Mouse (Mus musculus): ENCODE measurements around the gene Slc22a14.
"Not testable (repeated sequence)": the region's sequence is repeated elsewhere in the genome, so short reads cannot be mapped to it uniquely, and the experiment has no call there.

The Slc22a14 gene

DNA sequence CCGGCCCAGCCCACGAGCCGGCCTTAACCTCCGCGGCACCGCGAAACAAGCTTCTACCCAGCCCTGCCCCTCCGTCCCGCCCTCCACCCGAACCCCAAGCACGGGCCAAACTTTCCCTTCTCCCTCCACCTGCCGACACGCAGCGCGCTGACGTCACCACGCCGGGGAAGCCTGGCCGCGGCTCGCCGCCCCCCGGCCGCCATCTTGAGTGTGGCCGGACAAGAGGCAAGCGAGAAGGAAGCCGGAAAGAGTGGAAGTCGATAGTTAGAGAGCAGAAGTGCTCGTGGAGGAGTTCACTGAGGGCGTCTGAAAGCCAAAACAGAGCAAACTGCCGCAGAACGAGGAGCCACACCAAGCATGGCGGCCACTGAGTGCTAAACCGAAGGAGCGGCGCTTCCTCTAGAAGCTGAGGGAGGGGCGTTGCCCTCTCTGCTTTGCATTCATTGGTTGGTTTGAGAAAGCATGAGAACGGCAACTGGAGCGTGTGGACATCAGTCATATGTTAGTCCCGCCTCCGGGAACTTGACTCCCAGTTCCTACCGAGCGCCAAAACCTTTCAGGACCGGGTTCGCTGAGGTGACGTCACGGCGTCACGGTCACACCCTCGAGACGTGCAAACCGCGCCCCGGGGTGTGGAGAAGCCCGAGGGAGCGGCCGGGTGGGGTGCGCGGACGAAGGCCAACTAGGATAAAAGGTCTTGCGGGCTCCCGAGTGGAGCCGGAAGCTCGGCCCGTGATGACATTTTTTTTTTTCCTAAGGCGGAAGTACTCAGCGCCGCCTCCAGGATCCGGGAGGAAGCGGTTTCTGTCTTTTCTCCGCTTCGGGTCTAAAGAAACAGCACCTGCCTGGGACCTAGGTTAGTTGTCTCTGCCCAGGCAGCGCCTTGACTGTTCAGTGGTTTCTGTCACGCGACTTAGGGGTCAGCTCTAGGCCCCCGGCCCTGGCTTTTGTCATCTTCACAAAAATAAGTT, 42.8 kb downstream of the Slc22a14 start, which contains the start of gene Oxsr1:
TSS of gene Oxsr1 (minus strand) at position 139 of the 971 bp plus-strand sequence.
- DNase-seq (ENCODE audit: low spot score), result peak; percentile 99

DNA sequence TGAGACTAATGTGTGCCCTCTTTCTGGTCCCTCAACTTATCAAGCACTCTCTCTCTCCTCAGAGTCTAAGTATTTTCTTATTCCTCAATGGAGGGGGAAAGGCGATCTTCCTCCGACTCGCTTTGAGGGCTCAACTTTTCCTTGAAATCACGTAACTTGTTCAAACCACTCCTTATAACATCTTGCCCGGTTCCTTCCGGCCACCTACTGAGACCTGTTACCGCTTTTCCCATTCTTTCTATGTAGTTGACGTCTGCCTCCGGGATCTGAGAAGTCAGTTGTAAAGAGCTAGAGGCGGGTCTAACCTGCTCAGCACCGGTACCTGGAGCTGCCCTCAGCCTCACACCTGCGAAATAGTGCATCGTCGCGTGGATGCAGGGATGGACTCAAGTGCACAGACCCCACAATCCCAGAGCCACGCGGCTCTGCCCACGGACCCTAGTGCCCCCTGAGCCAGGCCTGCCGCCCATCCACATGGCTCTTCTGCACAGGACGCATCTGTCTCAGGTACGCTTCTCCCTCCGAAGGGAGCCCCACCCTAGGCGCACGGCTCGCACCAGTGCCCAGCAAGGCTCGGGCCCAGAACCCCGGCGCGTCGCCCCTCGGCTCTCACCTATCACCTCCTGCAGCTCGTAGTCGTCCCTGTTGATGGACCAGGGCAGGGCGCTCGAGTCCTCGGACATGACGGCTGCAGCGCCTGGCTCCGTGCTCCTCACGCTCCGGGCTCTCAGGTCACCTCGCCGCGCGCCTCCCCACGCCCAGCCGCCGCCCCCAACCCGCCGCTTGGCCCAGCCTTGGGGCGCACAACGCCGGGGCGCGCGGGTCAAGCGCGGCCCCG, 43.7 kb downstream of the Slc22a14 start:
- DNase-seq (ENCODE audit: low spot score), result peak; percentile 23

DNA sequence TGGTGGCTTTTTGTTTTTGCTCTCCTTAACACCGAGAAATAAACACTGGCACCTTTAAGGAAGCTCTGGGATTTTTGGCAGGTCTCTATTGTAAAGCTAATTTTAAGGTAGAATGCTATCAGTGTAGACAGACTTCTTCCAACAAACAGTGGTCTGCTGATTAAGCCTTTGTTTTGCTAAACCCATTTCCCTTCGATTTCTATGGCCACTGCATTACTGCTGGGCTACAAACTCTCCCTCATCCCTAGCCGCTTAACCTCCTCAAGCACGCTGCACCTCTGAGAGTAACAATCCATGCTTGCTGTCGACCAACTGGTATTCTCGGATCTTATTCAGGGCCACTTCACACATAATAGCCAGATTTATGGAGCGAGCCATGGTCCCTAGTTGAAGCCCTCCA, 44.4 kb downstream of the Slc22a14 start:
- peak; percentile 9 for DNase-seq (ENCODE audit: low spot score)

DNA sequence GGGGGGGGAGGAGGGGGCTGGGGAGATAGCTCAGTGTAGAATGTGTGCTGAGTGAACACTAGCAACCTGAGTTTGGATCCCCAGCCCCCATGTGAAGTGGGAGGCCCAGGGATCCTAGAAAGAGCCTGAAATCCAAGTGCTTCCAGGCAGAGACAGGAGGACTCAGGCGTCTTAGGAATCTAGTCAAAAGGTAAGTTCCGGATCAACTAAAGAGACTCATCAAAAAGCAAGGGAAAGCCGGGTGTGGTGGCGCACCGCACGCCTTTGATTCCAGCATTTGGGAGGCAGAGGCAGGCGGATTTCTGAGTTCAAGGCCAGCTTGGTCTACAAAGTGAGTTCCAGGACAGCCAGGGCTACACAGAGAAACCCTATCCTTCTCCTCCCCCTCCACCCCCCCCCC, 44.9 kb downstream of the Slc22a14 start:
- DNase-seq (ENCODE audit: low spot score), result no peak

DNA sequence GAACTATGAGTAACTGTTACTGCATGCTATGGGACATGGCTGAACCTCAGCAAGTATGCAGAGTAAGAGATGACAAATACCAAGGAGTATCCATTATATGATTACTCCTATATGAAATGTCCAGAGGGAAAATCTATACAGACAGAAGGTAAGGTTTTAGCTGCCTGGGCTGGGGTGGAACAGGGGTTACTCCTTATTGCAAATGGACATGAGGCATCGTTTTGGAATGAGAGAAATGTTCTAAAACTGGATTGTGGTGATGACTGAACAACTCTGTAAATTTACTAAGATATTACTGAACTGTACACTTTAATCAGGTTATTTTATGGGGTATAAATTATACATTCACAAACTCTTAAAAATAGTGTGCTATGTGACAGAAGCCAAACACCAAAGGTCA, 46.5 kb downstream of the Slc22a14 start:
- DNase-seq (ENCODE audit: low spot score), result no peak

DNA sequence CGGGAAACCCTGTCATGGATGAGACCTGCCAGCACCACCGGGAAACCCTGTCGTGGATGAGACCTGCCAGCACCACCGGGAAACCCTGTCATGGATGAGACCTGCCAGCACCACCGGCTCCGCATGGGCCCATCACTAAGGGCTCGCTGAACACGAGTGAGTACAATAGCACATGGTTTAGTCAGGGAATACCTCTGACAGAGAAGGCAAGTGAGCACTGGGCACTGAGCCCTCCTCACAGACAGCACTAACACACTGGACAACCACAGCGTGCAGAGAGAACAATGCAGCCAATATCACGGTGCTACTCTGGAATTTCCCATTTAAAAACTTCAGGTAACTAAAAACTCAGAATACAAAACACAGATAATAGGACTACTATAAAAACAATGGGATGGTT, 52.3 kb downstream of the Slc22a14 start:
- DNase-seq (ENCODE audit: low spot score), result no peak

DNA sequence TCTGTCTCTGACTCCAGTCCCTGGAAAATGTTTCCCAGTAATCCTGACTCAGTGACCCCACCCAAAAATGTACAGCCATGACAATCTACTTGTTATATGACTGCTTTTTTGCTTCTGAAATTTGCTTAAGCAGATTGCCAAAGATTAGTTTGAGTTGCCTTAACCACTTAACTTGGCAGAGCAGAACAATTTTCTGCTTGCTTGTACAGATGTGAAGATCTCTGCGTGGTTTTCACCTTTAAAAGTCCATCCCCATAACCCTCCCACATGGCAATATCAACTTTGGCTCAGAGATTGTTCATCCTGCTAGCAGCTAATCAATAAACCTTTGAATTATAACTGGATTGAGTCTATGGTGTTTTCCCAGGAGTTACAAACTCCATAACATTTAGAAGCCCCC, 56.3 kb downstream of the Slc22a14 start:
- DNase-seq (ENCODE audit: low spot score), result no peak

DNA sequence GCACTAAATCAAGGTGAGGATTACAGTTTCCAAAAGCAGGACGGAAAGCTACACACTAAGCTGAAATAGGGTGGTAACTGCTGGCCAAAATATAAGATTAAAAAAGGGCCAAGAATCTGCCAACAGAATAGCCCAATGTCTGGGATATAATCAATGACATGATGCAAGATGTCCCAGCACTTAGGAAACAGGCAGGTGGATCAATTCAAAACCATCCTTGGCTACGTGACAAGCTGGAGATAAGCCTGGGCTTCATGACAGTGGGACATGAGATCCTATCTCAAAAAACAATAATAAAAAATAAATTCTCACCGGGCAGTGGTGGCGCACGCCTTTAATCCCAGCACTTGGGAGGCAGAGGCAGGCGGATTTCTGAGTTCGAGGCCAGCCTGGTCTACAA, 59.5 kb downstream of the Slc22a14 start:
- no peak for DNase-seq (ENCODE audit: low spot score)

DNA sequence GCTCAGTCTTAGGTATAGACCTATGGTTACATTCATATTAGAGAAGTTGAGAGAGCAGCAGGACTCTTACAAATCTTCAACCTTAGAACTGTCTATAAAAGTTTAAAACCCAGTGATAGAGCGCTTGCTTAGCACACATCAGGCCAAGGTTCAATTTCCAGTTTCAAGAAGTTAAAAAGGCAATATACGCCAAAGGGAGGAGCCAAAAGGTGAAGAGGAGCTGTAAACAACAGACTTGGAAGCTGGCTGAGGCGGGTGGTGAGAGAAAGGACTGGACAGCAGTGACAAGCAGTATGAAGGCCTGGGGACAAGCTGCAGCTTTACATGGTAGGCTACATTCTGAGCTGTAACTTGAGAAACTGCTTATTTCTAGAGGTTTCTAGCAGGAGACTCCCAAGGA, 66.8 kb downstream of the Slc22a14 start:
- no peak for DNase-seq (ENCODE audit: low spot score)

DNA sequence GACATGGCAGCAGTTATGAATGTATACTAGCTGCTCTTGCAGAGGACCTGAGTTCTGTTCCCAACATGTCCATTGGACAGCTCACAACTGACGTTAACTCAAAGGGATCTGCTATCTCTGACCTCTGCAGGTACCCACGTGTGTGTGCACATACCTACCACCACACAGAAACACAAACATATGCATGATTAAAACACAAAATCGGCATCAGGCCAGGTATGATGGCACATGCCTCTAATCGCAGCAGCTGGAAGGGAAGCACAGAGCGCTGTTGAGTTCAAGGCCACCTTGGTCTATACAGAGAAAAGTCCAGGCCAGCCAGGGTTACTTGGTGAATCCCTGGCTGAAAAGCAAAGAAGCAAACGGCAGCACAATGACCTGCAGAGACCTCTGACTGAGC, 67.7 kb downstream of the Slc22a14 start:
- no peak for DNase-seq (ENCODE audit: low spot score)

DNA sequence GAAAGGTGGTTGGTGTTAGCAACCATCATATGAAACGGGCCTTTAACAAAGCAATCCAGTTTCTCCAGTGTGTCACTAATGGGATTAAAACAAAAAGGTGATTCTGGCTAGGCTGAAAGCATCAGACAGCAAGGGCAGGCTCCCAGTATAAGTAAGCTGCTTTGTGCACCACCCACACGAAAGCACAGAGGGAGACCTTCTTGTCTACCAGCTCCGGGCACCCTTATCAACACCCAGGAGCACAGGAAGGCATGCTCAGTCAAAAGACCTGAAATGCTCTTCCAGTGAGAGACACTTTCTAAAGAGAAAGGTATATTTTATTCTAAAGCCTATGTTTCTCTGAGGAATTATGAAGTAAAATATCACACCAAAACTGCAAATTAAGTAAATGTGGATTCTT, 74.6 kb downstream of the Slc22a14 start:
- peak; percentile 23 for DNase-seq (ENCODE audit: low spot score)

DNA sequence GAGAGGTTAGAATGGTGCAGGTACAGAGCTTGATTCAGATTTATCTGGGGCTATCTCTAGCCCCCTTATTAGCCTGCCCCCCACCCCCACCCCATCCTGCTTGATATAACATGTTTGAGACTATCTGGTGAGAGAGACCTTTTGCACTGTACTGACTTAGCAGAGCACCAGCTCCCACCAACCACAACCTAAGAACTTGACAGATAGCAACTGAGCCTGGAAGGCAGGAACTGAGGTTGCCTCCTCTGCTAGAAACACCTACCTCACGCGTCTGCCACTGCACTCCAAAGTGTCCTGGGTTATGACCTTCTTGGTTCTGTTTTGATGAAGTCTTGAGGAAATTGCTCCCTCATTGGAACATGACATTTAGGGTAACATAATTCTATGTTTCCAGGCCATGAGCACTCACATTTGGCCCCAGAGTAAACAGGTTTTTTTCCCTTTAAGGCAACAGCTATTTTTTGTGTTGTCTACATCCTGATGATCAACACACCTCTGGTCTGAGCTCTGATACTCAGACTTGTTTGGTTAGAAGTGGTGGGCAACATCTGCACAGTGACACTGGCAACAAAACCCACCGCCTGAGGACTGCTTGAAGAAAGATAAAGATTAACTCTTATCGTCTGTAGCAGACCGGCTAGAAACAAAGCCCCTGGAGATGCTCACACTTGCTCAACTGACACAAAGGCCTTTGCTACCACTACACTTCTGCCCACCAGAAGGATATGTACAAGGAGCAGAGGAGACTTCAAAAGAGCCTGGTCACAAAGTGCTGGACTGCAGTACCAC, 84.3 kb downstream of the Slc22a14 start:
- DNase-seq (ENCODE audit: low spot score), result no peak

DNA sequence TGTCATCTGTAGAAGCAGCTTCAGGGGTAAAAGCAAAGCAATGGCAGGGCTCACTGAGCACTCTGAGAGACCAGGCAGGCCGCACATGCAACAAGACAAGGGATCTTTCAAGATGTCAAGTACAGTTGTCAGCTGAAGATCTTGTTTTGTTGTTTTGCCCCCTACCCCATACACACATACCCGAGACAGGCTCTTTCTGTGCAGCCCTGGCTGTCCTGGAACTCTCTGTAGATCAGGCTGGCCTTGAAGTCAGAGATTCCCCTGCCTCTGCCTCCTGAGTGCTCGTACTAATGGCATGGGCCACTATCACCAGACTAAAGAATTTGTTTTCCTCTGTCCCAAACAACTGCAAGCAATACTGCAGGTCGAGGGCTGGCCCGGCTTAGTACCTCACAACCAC, 87.3 kb downstream of the Slc22a14 start:
- DNase-seq (ENCODE audit: low spot score), result no peak

DNA sequence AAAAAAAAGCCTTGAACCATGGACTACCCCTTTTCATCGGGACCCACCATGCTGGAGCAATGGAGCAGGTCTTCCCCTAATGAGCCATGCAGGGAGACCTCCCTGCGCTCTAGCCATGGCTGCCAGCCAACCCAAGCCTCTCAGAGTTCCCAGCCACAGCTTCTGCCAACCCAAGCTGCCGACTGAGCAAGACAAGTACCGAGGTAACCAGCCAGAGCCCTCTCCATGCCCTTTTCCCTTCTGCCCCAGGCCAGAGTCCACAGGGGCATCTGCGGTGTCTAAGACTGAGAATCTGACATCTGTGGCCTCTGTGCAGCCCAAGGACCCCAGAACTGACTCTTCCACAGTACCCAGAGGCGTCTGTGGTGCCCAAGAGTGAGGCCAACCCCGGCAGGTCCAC, 89.0 kb downstream of the Slc22a14 start:
- DNase-seq (ENCODE audit: low spot score), result no peak

DNA sequence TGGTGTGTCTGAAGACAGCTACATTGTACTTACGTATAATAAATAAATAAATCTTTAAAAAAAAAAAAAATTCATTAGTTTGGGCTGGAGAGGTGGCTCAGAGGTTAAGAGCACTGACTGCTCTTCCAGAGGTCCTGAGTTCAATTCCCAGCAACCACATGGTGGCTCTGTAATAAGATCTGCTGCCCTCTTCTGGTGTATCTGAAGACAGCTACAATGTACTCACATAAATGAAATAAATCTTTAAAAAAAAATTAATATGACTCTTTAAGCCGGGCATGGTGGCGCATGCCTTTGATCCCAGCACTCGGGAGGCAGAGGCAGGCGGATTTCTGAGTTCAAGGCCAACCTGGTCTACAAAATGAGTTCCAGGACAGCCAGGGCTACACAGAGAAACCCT, 90.5 kb downstream of the Slc22a14 start:
- not testable (repeated sequence) for DNase-seq (ENCODE audit: low spot score)

DNA sequence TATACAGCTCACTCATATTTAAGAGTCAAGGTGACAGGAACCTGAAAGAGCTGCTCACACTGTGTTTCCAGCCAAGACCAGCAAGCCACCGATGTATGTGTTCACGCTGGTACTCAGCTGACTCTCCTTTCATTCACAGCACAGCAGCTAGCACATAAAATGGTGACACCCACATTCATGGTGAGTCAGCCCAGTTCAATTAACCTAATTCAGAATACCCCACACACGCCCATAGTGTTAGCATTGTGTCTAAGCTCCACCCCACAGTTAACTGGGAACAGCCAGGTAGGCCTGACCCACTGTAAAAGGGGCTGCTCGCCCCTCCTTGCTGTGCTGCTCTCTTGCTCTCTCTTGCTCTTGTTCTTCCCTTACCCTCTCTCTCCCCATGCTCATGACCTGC, 93.9 kb downstream of the Slc22a14 start:
- no peak for DNase-seq (ENCODE audit: low spot score)

DNA sequence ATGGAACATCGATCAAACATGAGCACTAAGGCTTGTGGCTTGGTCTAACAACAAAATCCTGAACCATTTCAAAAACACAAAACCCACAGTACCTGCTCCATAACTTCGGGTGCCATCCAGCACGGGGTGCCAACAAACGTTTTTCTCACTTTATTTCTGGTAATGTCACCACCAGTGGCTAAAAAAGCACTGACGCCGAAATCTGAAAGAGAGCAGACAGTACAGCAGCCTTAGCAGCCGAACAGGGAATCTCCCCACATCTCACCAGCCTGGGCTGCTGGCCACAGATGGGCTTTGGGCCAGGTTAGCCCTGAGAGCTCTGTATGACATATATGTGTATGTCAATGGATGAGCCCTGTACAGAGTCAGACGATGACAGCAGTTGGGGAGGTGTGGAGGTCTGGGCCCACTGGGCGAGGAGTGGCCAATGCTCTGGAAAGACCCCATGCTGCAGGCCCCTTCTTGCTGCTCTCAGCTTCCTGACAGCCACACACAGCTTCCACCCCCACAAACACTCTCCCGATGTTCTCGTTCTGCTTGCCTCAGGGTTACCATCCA, 96.7 kb downstream of the Slc22a14 start:
- DNase-seq (ENCODE audit: low spot score), result no peak

DNA sequence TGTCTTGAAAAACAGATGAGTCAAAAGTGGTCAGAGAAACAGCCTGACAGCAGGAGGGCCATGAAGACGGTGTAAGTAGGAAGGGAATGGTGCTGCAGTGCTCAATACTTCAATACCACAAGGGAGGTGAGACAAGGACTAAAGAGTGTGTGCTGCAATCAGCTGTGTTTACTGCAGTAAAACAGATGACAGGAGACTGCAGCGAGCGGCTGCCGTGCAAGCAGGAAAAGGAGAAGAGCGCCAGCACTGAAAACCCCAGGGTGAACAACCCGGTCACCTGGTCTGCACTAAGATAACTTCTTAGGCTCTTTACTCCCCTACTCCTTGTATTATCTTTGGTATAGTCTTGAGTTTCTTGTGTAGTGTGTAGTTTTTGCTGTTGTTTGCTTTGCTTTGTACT, 97.2 kb downstream of the Slc22a14 start:
- DNase-seq (ENCODE audit: low spot score), result no peak

DNA sequence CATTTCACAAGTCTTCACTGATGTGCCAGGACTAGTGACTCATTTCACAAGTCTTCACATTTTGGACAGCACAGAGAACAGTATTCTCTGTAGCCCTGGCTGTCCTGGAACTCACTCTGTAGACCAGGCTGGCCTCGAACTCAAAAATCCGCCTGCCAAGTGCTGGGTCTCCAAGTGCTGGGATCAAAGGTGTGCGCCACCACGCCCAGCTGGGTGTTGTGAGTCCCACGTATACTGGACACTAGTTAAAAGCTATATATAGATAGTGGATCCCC, 99.3 kb downstream of the Slc22a14 start:
- DNase-seq (ENCODE audit: low spot score), result not testable (repeated sequence)

DNA sequence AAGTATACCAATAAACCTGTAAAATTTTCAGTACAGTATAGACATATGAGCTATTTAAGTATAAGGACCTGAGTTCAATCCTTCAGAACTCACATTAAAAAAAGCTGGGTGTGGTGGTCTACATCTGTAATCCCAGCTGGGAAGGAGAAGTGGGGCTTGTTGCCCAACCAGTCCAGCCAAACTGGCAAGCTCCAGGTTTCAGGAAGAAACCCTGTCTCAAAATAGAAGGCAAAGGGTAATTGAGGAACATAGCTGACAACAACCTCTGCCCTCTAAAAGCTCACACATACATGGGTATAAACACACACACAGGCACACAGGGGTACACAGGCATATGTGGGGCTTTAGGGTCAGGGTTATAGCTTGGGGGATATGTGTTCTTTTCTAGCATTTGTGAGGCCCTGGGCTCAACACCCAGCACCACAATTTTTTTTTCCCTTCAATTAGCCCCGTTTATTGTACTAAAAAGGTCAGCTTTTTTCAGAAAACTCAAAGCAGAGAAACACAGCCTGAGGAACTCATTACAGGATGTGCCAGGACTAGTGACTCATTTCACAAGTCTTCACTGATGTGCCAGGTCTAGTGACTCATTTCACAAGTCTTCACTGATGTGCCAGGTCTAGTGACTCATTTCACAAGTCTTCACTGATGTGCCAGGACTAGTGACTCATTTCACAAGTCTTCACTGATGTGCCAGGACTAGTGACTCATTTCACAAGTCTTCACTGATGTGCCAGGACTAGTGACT, 99.8 kb downstream of the Slc22a14 start:
- DNase-seq (ENCODE audit: low spot score), result not testable (repeated sequence)

DNA sequence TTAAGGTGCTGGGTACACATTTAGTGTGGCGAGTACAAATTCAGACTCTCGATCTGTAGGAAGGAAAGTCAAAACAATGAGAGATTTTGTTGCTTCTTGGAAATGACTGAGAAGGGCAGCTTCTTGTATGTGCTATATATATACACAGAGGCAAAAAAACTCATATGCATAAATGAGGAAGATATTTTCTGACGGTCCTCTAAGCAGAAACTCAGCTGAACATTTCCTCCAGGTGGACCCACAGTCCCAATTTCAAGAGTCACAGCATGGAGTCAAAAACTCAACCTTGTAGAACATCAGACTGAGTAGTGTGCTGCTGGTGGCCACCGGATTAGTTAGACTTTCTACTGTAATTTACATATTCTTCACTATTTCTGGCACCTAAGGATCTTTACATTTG, 102.3 kb downstream of the Slc22a14 start:
- no peak for DNase-seq (ENCODE audit: low spot score)

Data from c-Kit-positive CD71-positive TER-119-positive erythroid progenitor cells, embryonic 14.5 days (primary cell).